Mouse (Mus musculus) megakaryocyte progenitor cell, adult 5-6 weeks (primary cell): ENCODE measurements around the gene Rhoc. TPM values are rescaled to one million over a fixed set of nuclear protein-coding genes. Genes with fewer than 3 reads are reported as not detected.

Experiments used
- ATAC-seq: replicated peaks from 2 replicates; pipeline ENCODE4 v1.8.0; 2016; ENCODE audit warnings: mild to moderate bottlenecking, moderate TSS enrichment, inconsistent platforms; ENCODE audit not compliant: poor library complexity
- total RNA-seq, 2 experiments: library from RNA; stranded (forward) in 1 of 2; stranded (reverse) in 1 of 2; fragments of 157-497, 149-512 nt in 1 of 2; fragments of 200-1000 nt in 1 of 2; gene quantifications; 2 replicates each; pipeline versions ENCODE4 v1.2.3 to v1.2.4; 2015 to 2017

Rhoc gene
- total RNA-seq, 2 experiments from 2014 or later = 0.37 TPM; not detected in 1

GRCm38 (mm10) chr3:104783971-104784500 is 4.1 kb upstream of the Rhoc start:
- no peak for ATAC-seq

GRCm38 (mm10) chr3:104785284-104785683 is 2.9 kb upstream of the Rhoc start:
- ATAC-seq = no peak

GRCm38 (mm10) chr3:104788561-104789311 is 561 bp downstream of the Rhoc start:
- peak; percentile 60 for ATAC-seq

- ATAC-seq = no peak
Measured at GRCm38 (mm10) chr3:104789312-104789605, 1.1 kb downstream of the Rhoc start.

- ATAC-seq = no peak
Measured at GRCm38 (mm10) chr3:104789822-104790221, 1.6 kb downstream of the Rhoc start.

GRCm38 (mm10) chr3:104790401-104790937 is 2.3 kb downstream of the Rhoc start:
- ATAC-seq = no peak

- no peak for ATAC-seq
Measured at GRCm38 (mm10) chr3:104791017-104791416, 2.8 kb downstream of the Rhoc start.

- ATAC-seq = no peak
Measured at GRCm38 (mm10) chr3:104791671-104792070, 3.5 kb downstream of the Rhoc start.

GRCm38 (mm10) chr3:104792360-104793270 is 4.4 kb downstream of the Rhoc start:
- ATAC-seq = 0 out of 2 replicates have a peak, but pooled peaks have one; percentile 36

- ATAC-seq = peak; percentile 40
Measured at GRCm38 (mm10) chr3:104793871-104794828, 6.0 kb downstream of the Rhoc start.

GRCm38 (mm10) chr3:104794953-104795470 is 6.8 kb downstream of the Rhoc start:
- ATAC-seq = no peak

- no peak for ATAC-seq
Measured at GRCm38 (mm10) chr3:104795661-104796340, 7.6 kb downstream of the Rhoc start.

GRCm38 (mm10) chr3:104796430-104797082 is 8.4 kb downstream of the Rhoc start:
- no peak for ATAC-seq

- no peak for ATAC-seq
Measured at GRCm38 (mm10) chr3:104800681-104801080, 12.5 kb downstream of the Rhoc start.

- ATAC-seq = no peak
Measured at GRCm38 (mm10) chr3:104801481-104801880, 13.3 kb downstream of the Rhoc start.

GRCm38 (mm10) chr3:104804312-104804711 is 16.1 kb downstream of the Rhoc start:
- ATAC-seq = no peak

- ATAC-seq = no peak
Measured at GRCm38 (mm10) chr3:104805539-104805938, 17.4 kb downstream of the Rhoc start.

- no peak for ATAC-seq
Measured at GRCm38 (mm10) chr3:104811752-104812151, 23.6 kb downstream of the Rhoc start.

- ATAC-seq = 0 out of 2 replicates have a peak, but pooled peaks have one; percentile 31
Measured at GRCm38 (mm10) chr3:104812254-104812653, 24.1 kb downstream of the Rhoc start.
